Mouse (Mus musculus) urinary bladder, postnatal 10 days (tissue): ENCODE measurements around the gene Fosl1.

Source experiments
- DNase-seq: peaks from one replicate; pipeline ENCODE4 v3.0.0; 2022; ENCODE audit warnings: low spot score

The Fosl1 gene

GRCm38 (mm10) chr19:5456922-5457745 lies 9.8 kb downstream of the Fosl1 start:
- peak; percentile 75 for DNase-seq

GRCm38 (mm10) chr19:5457746-5458442 lies 10.5 kb downstream of the Fosl1 start, which contains the start of gene Ccdc85b:
Gene Ccdc85b, minus strand, starts transcription at chr19:5457894.
- no peak for DNase-seq

DNA sequence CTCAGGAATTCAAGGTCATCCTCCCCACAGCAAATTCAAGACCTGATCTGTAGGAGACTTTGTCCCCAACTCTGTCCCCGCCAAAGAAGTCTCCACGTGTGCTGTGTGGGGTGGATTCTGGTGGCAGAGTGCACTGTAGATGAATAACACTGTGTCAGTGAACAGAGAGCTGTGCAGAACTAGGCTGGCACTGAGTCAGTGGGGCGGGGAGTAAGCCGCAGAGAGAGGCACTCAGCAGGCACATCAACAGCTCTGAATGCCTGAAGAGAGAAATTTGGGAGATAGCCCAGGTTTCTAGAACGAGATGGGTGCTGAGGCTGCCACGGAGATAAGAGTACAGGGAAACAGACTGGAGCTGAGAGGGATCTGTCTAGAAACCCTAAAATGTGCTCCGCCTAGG lies 11.7 kb downstream of the Fosl1 start:
- no peak for DNase-seq

- DNase-seq, result no peak
Measured at GRCm38 (mm10) chr19:5459896-5460295, 12.5 kb downstream of the Fosl1 start.

DNA sequence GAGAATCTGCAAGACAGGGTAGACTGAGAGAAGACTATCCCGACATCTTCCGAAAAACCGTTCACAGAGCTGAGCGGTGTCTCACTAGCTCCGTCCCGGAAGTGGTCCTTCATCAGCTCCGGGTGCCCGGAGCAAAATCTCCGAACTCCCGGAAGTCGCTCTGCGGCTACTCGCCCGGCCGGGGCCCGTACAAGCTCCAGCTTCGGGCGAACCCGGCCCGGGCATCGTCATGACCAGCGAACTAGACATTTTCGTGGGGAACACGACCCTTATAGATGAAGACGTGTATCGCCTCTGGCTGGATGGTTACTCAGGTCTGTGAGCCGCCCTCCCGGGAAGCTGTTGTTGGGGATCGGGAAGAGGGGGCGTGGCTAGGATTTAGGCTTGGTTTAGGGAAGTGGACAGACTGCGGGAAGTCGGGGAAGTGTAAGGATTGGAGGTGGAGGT lies 13.1 kb downstream of the Fosl1 start, which contains the start of gene Fibp:
TSS of gene Fibp (plus strand) at position 151 of the 447 bp plus-strand sequence.
- DNase-seq, result peak; percentile 54

- no peak for DNase-seq
Measured at GRCm38 (mm10) chr19:5461411-5461810, 14.1 kb downstream of the Fosl1 start.

GRCm38 (mm10) chr19:5463212-5463611 lies 15.9 kb downstream of the Fosl1 start:
- no peak for DNase-seq

DNA sequence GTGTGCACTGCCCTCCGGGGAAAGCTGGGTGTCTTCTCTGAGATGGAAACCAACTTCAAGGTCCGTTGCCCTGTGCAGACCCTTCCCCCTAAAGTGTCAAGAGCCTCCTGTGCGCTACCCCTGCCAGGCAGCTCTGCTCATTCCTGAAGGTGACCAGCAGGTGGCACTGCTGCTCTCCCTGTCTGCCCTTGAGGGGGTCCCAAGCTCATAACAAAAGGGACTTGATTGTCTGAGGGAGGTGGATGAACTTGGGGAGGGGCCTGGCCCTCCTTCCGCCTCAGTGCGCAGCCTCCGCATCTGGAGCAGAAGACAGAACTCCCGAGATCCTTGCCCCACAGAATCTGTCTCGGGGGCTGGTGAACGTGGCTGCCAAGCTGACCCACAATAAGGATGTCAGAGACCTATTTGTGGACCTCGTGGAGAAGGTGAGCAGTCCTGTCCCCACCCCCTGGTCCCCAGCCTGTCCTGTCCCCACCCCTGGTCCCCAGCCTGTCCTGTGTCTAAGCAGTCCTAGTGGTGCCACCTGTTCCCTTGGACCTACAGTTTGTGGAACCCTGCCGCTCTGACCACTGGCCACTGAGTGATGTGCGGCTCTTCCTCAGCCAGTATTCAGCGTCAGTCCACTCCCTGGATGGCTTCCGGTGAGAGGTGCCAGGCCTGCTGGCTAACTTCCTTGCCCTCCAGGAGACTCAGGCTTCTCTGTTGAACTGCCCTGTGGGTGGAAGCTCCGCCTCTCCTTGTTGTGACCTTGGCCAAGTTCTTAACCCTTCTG lies 16.6 kb downstream of the Fosl1 start:
- DNase-seq, result no peak

GRCm38 (mm10) chr19:5465037-5465436 lies 17.7 kb downstream of the Fosl1 start:
- DNase-seq, result no peak

DNA sequence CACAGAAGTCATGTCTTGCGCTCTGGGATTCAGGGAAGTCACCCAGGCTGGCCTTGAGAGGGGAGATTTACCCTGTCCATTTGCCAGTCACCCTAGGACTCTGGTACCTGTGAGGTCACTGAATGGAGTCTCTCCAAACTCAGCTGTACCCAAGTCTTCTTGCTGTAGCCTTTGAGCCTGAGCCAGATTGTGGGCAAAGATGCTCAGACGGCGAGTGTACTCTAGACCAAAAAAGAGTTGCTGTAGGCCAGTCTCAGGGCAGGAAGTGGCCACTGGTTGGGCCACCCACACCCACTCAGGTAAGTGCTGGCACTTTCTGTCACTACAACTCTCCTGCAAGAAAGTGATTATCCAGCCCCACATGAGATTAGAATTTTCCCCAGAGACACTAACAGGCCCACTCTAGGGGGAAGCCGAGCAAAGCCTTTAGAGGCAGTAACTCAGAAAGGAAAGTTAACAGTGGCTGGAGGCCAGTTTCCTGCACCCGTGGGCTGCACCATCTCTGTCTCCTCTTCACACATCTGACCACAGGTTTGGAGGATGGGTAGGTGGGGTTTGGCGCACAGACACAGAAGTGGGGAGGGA lies 19.7 kb downstream of the Fosl1 start:
- no peak for DNase-seq

DNA sequence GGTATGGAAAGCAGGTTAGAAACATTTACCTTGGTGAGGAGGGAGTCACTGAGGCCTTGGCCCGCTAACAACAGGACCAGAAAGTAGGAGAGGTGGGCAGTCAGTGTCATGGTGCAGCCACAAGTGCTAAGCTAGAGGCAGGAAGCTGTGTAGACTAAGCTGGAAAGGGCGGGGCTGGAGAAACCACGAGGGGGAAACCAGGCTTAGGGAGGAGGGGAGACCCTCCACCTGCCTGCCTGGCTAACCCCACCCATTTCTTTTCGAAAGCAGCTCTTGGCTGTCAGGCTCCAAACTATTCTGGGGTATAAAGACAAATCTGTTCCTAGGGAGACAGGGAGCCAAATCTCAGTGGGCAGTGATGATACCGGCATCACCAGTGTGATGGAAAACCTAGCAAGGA lies 21.0 kb downstream of the Fosl1 start, which contains the start of gene Ctsw:
TSS of gene Ctsw (minus strand) at position 134 of the 400 bp plus-strand sequence.
- no peak for DNase-seq

GRCm38 (mm10) chr19:5471846-5472245 lies 24.5 kb downstream of the Fosl1 start:
- no peak for DNase-seq

- no peak for DNase-seq
Measured at GRCm38 (mm10) chr19:5472857-5473256, 25.5 kb downstream of the Fosl1 start.

- DNase-seq, result no peak
Measured at GRCm38 (mm10) chr19:5473720-5474119, 26.4 kb downstream of the Fosl1 start, which contains the start of gene Efemp2. Gene Efemp2, plus strand, starts transcription at chr19:5473954.

- no peak for DNase-seq
Measured at GRCm38 (mm10) chr19:5474281-5475068, 27.1 kb downstream of the Fosl1 start.

GRCm38 (mm10) chr19:5475069-5475714 lies 27.8 kb downstream of the Fosl1 start:
- DNase-seq, result no peak

DNA sequence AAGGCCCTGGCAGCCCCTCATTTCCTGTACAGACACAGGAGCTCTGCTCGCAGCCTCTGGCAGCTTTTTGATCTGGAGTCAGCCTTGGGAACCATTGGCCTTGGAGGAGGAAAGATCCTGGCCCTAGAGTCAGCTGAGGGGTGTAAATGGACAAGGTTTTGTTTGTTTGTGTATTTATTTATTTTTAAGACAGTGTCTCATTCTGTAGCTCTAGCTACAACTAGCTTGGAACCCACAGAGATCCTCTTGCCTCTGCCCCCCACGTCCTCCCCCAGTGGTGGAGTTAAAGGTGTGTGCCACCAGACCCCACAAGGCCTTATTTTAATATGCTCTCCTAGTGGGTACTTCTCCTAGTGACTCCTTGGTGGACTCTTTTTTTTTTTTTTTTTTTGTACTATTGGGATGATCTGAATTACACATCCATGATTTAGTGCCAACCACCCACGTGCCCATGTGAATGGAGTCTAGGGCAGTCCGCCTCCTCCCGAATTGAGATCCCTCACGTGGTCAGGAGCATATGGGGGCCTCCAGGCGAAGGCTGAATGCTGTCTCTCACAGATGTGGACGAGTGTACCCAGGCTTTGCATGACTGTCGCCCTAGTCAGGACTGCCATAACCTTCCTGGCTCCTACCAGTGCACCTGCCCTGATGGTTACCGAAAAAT lies 29.8 kb downstream of the Fosl1 start:
- no peak for DNase-seq

DNA sequence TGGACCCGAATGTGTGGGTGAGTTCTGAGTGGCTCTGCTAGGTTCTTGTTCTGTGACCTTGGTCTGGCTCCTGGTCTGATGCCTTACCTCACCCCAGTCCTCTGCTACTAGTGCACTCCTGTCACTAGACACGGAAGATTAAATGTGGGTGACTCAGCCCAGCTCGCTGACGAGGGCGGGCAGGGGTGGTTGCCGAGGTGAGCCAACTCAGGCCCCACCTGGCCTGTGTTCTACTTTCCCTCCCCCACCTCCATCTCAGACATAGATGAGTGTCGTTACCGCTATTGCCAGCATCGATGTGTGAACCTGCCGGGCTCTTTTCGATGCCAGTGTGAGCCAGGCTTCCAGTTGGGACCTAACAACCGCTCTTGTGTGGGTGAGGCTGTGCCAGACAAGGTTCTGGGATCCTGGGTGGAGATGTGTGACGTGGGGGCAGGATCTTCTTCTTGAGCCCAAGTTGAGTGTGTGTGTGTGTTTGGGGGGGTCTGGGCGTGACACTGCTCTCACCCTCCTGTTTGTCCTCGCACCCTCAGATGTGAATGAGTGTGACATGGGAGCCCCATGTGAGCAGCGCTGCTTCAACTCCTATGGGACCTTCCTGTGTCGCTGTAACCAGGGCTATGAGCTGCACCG lies 30.4 kb downstream of the Fosl1 start:
- no peak for DNase-seq

DNA sequence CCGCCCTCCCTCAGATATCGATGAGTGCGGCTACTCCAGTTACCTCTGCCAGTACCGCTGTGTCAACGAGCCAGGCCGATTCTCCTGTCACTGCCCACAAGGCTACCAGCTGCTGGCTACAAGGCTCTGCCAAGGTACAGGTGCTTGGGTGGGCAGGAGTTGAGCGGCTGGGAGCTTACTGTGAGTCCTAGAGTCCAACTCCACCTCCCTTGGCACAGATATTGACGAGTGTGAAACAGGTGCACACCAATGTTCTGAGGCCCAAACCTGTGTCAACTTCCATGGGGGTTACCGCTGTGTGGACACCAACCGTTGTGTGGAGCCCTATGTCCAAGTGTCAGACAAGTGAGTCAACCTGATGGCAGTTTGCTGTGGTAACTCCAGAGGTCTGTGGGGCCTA lies 32.7 kb downstream of the Fosl1 start:
- DNase-seq, result no peak
